Mouse (Mus musculus) forebrain, embryonic 10.5 days (tissue): ENCODE data around the gene Frmd6. TPM values are rescaled to one million over a fixed set of nuclear protein-coding genes. Genes with fewer than 3 reads are reported as not detected.

ENCODE experiments used
- DNase-seq: peaks from one replicate; pipeline ENCODE4 v3.0.0-alpha.2; 2017; ENCODE audit warnings: low spot score; ENCODE audit errors: extremely low spot score
- H3K27ac ChIP-seq: fragments of 300-500 bp; sonication (generic); 2 replicates; pipeline ENCODE4 v1.5.1; 2016; ENCODE audit warnings: mild to moderate bottlenecking
- H3K27me3 ChIP-seq: fragments of 300-500 bp; sonication (generic); 2 replicates; pipeline ENCODE4 v1.6.1; 2016; ENCODE audit warnings: mild to moderate bottlenecking; ENCODE audit not compliant: poor library complexity, severe bottlenecking
- H3K36me3 ChIP-seq: fragments of 300-500 bp; sonication (generic); replicated peaks from 2 replicates; pipeline ENCODE4 v1.6.1; 2016; ENCODE audit warnings: mild to moderate bottlenecking, moderate library complexity
- H3K4me1 ChIP-seq: fragments of 300-500 bp; sonication (generic); 2 replicates; pipeline ENCODE4 v1.6.1; 2016
- H3K4me3 ChIP-seq: fragments of 300-500 bp; sonication (generic); 2 replicates; pipeline ENCODE4 v1.5.1; 2016; ENCODE audit warnings: mild to moderate bottlenecking, moderate library complexity
- H3K9me3 ChIP-seq: fragments of 300-500 bp; sonication (generic); 2 replicates; pipeline ENCODE4 v1.6.1; 2016; ENCODE audit warnings: mild to moderate bottlenecking, moderate library complexity
- WGBS: fragments of 180-500 bp; shearing (Covaris S2); methylation state at CpG from one replicate; pipeline ENCODE4 v1.1.7; 2016; 5-methylcytosine and 5-hydroxymethylcytosine counted together
- polyA plus RNA-seq: library from polyadenylated mRNA; unstranded; fragments of >200 nt; fragmentation: Nextera tagmentation; extraction: Ambion mirVana; gene quantifications from 2 replicates; pipeline ENCODE4 v1.2.1, GENCODE M21; 2016

The Frmd6 gene
- polyA plus RNA-seq, 1 experiment from 2014 or later, result 27.8 TPM

DNA sequence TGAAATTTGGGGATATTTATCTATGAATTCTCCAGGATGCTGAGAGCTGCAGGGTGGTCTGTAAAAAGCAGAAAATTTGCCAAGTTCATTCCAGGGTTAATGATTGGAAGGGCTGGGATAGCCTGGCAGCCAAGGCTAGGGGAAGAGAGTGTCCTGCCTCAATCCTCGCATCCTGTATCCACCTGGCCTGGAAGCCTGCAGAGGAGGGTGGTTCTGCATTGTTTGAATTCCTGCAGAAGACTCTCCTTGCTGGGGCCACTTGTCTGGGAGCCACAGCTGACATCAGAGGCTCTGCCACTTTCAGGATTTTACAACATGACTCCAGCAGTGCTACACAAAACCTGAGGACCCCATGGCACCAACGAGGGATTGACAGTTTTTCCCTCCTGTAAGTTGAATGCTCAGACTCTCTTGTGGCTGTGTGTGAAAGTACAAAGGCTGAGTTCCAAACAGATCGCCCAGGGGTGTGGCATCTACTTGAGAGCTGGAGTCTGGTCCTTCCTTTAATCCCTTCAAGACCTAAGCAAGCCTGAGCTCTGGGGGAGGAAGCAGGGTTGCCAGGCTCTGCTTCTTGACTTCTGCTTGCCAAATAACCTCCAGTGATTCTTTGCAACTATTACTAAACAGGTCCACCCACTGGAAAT is 12.4 kb upstream of the Frmd6 start:
- no peaks in the 10 kb centered on the region for H3K36me3 ChIP-seq
- no peaks in the 10 kb centered on the region for H3K27me3 ChIP-seq
- no peaks in the 10 kb centered on the region for H3K9me3 ChIP-seq
- H3K27ac ChIP-seq, result no peak overlapping the region
- peaks cover 14% of the 10 kb centered on the region for H3K4me1 ChIP-seq
- H3K4me3 ChIP-seq, result no peak overlapping the region
- no peak for DNase-seq
- WGBS, result 26% methylated on average over 3 of the region's 3 CpGs

DNA sequence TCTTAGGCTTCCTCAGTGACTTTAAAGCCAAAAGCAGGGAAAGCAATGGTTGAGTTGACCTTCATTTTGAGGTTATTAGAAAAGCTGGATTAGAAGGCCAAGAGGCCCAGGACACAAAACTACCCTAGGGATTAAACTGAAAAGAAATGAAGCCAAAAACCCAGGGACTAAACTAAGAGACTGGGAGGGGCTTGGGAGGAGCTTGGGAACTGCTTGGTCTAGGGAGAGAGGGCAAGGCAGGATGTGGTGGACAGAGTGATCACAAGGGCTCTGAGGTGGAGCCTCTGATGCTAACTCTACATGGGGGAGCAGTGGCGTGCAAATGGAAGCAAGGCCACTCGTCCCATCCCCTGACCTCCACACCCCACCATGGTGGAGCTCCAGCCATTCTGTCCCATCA is 8.6 kb upstream of the Frmd6 start:
- no peaks in the 10 kb centered on the region for H3K36me3 ChIP-seq
- H3K4me3 ChIP-seq, result no peak overlapping the region
- peaks cover 17% of the 10 kb centered on the region for H3K4me1 ChIP-seq
- 84% methylated on average over 2 of the region's 2 CpGs for WGBS
- DNase-seq, result no peak
- no peak overlapping the region for H3K27ac ChIP-seq
- H3K9me3 ChIP-seq, result no peaks in the 10 kb centered on the region
- H3K27me3 ChIP-seq, result no peaks in the 10 kb centered on the region

DNA sequence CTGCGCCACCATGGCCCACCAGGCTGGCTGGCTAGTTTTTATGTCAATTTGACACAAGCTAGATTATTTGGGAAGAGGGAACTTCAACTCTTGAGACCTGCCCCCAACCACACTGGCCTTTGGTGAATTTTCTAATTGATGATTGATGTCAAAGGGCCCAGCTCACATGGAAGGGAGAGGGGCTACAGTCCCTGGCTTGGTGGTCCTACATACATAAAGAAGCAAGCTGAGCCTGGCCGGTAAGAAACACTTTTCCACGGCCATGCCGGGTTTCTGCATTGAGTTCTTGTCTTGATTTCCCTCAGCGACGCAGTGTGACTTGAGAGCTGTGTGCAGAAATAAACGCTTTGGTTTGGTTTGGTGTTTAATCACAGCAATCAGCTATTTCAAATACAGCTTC is 1.3 kb upstream of the Frmd6 start:
- H3K9me3 ChIP-seq, result no peaks in the 10 kb centered on the region
- DNase-seq, result no peak
- H3K4me3 ChIP-seq, result peak overlapping the region; percentile 84
- WGBS, result 63% methylated on average over 7 of the region's 7 CpGs
- H3K27me3 ChIP-seq, result no peaks in the 10 kb centered on the region
- H3K27ac ChIP-seq, result peak overlapping the region; percentile 96; the same call in 1 of the 2 replicates
- H3K36me3 ChIP-seq, result no peaks in the 10 kb centered on the region
- H3K4me1 ChIP-seq, result peaks cover 36% of the 10 kb centered on the region

DNA sequence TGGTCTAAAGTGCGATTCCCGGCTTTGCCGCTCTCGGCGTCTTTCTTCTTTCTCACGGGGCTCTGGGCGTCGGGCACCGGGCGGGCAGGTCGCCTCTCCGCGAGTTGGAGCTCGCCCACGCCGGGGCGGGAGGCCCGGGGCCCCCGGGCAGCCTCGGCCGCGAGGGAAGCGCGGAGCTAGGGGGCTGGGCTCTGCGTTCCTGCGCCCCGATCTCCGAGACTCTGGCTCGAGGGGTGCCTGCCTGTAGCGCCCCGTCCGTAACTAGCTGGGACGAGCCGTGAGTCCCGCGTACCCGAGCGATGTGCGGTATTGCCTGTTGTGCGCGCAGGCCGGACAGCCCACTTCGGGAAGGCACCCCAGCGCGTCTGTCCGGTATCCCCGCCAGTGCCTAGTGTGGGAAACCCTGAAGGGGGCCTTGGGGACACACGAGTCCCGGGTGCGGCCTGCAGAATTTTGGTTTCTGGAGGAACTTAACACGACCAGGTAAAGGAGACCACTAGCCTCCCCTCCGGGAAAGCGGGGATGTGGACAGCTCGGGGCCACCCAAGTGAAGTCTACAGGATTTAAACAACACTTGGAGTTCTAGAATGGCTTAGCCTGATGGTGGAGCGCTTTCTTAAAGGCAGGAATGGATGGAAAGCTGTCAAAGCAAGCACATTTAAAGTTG is 470 bp downstream of the Frmd6 start:
- Histone ChIP-seq H3K27me3 (no peaks in the 10 kb centered on the region), H3K9me3 (no peaks in the 10 kb centered on the region), H3K4me1 (peaks cover 49% of the 10 kb centered on the region), H3K4me3 (peak overlapping the region; percentile 84), H3K27ac (peak overlapping the region; percentile 96), H3K36me3 (no peaks in the 10 kb centered on the region)
- DNase-seq, result no peak
- WGBS, result under 1% methylated on average over 55 of the region's 55 CpGs

DNA sequence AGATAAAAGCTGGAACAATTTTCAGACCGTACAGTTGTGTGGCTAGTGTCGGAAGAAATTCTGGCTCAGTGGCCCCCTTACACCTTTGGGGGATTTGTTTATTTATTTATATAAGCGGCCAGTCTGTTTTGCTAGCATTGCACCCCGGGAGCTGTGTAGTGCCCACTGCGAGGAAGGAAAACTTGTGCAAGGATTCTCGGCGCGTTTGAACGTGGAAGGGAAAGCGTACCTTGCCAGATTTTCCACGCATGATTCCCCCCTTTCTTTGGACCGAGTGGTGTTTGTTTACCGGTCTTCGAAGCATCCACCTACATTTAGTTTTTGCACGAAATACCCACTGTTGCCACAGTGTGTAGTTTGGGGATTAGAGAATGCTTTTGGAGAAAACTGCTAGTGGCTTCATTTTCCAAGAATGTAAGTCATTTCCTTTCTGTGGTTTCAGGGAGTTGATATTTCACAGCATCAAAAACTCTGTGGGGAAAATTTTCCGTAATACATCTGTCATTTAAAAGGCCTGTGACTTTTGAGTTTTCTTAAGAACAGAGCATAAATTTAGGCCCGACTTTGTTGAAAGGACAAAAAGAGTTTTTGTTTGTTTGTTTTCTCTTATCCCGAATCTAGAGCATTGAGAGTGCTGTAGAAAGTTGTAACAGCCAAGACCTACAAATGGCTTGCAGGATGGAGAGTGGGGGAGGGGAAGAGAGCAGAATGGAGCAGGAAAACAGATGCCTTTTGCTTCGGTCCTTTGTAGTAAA is 1.2 kb downstream of the Frmd6 start:
- Histone ChIP-seq H3K27me3 (no peaks in the 10 kb centered on the region), H3K9me3 (no peaks in the 10 kb centered on the region), H3K27ac (peak overlapping the region; percentile 96), H3K4me3 (peak overlapping the region; percentile 84), H3K4me1 (peaks cover 55% of the 10 kb centered on the region), H3K36me3 (no peaks in the 10 kb centered on the region)
- DNase-seq, result no peak
- 3% methylated on average over 19 of the region's 19 CpGs for WGBS

DNA sequence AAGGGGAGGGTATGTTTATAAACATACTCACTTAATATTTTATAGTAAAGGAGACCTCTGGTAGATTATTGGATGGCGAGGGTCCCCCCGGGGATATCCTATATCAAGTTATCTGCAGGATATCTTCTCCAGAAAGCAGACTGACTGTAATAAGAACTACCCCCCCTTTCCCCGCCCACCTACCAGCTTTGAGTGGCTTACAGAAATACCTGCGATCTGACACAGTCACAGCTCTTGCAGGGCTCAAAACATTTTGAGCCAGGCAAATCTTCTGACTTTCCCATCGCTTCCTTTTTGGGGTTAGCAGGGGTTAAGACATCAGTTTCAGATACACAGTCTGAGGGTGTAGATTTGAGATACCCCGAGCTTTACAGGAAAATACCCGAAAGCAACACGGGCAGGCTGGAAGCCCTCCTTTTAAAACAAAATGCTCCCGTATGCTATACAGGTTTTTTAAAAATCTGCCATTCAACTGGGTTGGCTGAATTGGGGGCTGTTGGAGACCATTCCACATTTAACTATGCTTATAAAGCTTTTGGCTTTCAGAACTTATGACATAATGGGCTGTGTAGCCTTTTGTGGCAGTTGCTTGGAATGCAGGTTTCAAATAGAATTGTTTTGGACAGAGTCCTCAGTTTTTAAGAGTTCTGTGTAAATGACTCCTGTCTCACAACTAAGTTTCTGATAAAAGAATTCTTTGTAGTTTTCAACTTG is 2.0 kb downstream of the Frmd6 start:
- Histone ChIP-seq H3K9me3 (no peaks in the 10 kb centered on the region), H3K27ac (peak overlapping the region; percentile 96), H3K27me3 (no peaks in the 10 kb centered on the region), H3K4me1 (peaks cover 55% of the 10 kb centered on the region), H3K36me3 (no peaks in the 10 kb centered on the region), H3K4me3 (peak overlapping the region; percentile 84)
- WGBS, result 24% methylated on average over 9 of the region's 9 CpGs
- no peak for DNase-seq

DNA sequence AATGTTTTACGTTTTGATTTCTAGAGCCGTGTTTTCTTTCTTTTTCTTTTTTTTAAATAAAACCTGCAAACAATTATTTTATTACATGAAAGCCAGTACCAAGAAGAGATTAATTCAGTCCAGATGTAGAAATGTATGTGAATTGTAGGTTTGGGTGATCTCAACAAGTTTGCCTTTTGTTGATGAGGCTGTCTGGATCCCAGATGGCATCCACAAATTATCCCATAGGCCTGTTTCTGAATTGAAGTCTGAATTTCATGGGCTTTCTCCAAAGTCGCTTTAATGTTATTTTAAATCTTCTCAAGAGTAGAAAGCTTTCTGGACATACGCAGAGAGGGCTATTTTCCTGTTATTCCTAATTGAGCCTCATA is 2.6 kb downstream of the Frmd6 start:
- Histone ChIP-seq H3K4me3 (peak overlapping the region; percentile 84), H3K9me3 (no peaks in the 10 kb centered on the region), H3K27me3 (no peaks in the 10 kb centered on the region), H3K4me1 (peaks cover 55% of the 10 kb centered on the region), H3K36me3 (no peaks in the 10 kb centered on the region), H3K27ac (peak overlapping the region; percentile 31; the same call in 1 of the 2 replicates)
- WGBS, result 58% methylated on average over 4 of the region's 4 CpGs
- no peak for DNase-seq

DNA sequence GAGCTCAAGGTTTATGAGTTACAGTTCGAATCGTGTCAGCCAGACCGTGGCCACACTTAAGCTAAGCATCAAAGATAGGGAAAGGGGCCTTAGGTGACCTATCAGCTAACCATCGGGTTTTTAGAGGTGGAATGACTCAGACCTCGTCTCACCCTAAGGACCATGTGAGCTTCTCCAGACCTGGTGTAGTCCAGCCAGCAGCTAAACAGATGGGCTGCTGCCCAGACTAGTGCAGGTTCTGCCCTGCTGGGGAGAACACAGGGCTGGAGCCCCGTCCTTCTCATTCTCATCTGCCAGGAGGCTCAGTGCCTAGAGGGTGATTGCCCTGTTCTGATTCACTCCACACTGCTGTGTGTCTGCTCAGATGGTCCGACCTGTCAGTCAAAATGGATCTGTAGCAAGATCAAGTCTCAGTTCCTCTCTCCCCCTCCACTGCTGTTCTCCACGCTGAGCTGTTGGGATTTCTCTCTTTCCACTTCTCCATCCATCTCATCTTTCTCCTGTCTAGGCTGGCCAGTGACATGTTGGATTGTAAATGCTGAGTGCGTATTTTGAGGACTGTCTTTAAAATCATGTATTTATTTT is 5.8 kb downstream of the Frmd6 start:
- Histone ChIP-seq H3K36me3 (no peaks in the 10 kb centered on the region), H3K4me3 (no peak overlapping the region), H3K9me3 (no peaks in the 10 kb centered on the region), H3K4me1 (peaks cover 48% of the 10 kb centered on the region), H3K27ac (no peak overlapping the region), H3K27me3 (no peaks in the 10 kb centered on the region)
- 83% methylated on average over 9 of the region's 9 CpGs for WGBS
- no peak for DNase-seq

DNA sequence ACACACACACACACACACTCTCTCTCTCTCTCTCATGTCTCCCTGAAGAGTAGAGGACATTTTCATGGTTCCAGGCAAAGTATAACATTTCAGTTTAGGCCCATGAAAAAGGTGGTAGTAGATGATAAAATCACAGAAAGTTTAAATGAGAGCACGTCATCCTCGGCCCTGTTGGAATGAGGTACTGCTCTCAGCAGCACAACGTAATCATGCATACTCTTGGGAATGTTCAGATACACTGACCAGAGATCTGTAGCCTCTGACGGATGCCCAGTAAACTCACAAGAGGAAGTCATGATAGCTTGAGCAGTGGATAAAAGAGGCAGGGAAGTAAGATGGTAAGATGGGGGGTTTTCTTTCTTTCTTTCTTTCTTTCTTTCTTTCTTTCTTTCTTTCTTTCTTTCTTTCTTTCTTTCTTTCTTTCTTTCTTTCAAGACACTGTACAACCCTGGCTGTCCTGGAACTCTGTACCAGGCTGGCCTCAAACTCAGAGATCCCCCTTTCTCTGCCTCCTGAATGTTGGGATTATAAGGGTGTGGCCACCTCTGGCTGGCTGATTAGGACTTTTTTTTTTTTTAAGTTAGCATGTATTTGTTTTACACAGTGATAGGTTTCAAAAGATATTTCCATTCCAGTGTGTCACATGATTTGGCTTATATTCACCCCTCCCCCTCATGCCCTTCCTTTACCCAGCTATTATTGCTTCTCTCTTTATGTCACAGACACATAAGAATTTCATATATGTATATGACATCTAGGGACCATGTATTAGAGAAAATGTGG is 7.1 kb downstream of the Frmd6 start:
- Histone ChIP-seq H3K27ac (no peak overlapping the region), H3K36me3 (no peaks in the 10 kb centered on the region), H3K9me3 (no peaks in the 10 kb centered on the region), H3K4me3 (no peak overlapping the region), H3K4me1 (peaks cover 38% of the 10 kb centered on the region), H3K27me3 (no peaks in the 10 kb centered on the region)
- 83% methylated on average over 4 of the region's 4 CpGs for WGBS
- no peak for DNase-seq

DNA sequence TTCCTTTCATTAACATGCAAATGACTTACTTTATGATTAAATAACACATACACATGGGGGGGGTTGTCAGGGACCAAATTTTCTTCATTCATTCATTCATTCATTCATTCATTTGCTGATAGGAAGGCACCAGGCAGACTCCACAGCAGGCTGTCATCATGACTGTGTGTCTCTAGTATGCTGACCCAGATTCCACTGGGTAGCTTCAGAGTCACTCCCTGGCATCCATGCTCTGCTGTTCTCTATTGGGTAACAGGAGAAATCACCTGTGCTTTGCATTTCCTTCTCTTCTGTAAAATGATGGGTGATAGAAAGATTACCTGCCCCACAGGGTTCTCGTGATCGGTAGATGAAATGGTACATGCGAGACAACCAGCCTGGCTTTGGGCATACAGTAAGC is 7.7 kb downstream of the Frmd6 start:
- no peaks in the 10 kb centered on the region for H3K9me3 ChIP-seq
- H3K4me1 ChIP-seq, result peaks cover 36% of the 10 kb centered on the region
- 94% methylated on average over 3 of the region's 3 CpGs for WGBS
- no peak for DNase-seq
- no peaks in the 10 kb centered on the region for H3K36me3 ChIP-seq
- H3K4me3 ChIP-seq, result no peak overlapping the region
- H3K27me3 ChIP-seq, result no peaks in the 10 kb centered on the region
- no peak overlapping the region for H3K27ac ChIP-seq

DNA sequence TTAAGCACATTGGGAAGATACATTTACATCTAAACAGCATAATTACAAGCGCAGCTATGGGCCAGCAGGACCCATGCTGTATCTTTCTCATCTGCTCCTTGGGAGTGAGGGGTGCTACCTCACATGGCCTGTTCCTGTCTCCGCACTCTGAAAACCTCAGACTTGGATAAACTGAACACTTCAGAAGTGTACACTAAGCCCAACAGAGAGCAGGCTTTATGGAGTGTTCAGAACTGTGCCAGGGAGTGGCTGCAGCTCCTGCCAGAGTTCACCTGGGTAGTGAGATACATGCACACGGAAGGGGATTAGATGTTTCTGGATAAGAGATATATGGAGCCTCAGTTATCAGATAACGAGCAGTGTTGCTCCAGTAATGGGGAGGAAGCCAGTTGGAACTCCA is 8.7 kb downstream of the Frmd6 start:
- no peaks in the 10 kb centered on the region for H3K36me3 ChIP-seq
- peaks cover 33% of the 10 kb centered on the region for H3K4me1 ChIP-seq
- WGBS, result 87% methylated on average over 4 of the region's 4 CpGs
- H3K9me3 ChIP-seq, result no peaks in the 10 kb centered on the region
- no peak overlapping the region for H3K27ac ChIP-seq
- no peak for DNase-seq
- no peaks in the 10 kb centered on the region for H3K27me3 ChIP-seq
- no peak overlapping the region for H3K4me3 ChIP-seq

DNA sequence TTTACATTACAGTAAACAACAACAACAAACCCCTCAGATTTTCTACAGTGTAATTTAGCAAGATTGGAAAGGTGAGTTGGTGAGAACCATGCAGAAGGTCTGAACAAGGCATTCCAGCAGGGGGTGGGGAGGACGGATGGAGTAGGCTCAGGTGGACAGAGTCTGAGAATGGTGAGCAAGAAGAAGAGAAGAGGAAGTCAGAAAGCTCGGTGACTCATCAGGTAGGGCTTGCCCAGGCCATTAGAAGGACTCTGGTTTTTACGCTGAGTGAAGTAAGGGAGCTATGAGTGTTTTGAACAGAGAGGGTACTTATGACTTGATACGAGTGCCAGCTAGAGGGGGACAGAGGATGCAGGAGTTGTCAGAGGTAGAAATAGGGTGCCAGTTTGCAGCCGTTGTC is 9.7 kb downstream of the Frmd6 start:
- no peak for DNase-seq

More for the DNA sequence above, 9.7 kb downstream of the Frmd6 start:
- Histone ChIP-seq H3K27ac (no peak overlapping the region), H3K27me3 (no peaks in the 10 kb centered on the region), H3K9me3 (no peaks in the 10 kb centered on the region), H3K36me3 (no peaks in the 10 kb centered on the region), H3K4me1 (peaks cover 23% of the 10 kb centered on the region), H3K4me3 (no peak overlapping the region)
- 80% methylated on average over 5 of the region's 5 CpGs for WGBS
